Mouse (Mus musculus): Measurements from ENCODE around the gene Mboat2. TPM values are rescaled to one million over a fixed set of nuclear protein-coding genes. Genes with fewer than 3 reads are reported as not detected.

Gene Mboat2
- polyA plus RNA-seq, 1 experiment, result 9.7 TPM

DNA sequence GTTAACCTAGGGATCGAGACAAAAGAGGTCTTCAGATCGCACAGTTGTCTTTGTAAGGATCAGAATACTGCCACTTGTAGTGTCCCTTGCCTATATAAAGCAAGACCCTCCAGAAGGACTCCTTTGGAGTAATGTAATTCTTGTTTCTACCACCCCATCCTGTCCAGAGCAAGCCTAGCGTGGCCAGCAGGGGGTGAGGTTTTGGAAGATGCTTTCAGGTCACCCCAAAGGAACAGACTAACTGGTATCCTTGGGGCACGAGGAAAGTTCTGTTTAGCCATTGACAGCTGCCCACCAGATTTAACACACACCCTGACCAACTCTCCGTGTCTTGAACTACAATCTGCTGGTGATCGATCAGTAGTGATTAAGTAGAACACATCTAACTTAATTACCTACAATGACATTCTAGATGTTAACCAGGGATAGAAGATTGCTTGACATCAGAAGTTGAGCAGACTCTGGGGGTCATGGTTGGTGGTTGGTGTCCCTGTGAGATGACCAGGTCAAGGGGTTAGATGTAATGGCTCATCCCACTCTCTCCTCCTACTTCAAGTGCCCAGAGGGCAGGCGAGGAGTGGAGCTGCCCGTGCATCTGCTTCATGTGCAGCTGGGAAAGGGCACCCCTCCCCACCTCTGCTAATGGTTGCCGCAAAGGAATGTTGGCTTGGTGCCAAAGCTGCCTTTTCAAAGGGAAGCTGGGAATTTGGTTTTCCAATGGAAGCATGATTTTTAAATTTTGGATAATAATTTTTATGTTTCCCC is 10.6 kb downstream of the Mboat2 start:
- peaks cover 3% of the 10 kb centered on the region; the same call in 1 of the 2 replicates for H3K4me1 ChIP-seq (ENCODE audit: control insufficient read depth, insufficient read depth, low read length)
- no peak for TF ChIP-seq POLR2A (IDR thresholded peaks at IDR 0.05; ENCODE audit: control insufficient read depth, low read depth, low read length)
- TF ChIP-seq CTCF (IDR thresholded peaks at IDR 0.05; ENCODE audit: control insufficient read depth, insufficient read depth, insufficient replicate concordance, low read depth, low read length), result no peak
- no peak overlapping the region for H3K4me3 ChIP-seq (ENCODE audit: control insufficient read depth, low read depth, low read length)
- H3K27ac ChIP-seq (ENCODE audit: control insufficient read depth, insufficient read depth, low read depth, low read length), result no peak overlapping the region
- H3K27me3 ChIP-seq (ENCODE audit: control insufficient read depth, insufficient read depth, low read length), result no peaks in the 10 kb centered on the region
- H3K36me3 ChIP-seq (ENCODE audit: control insufficient read depth, insufficient read depth, low read length), result no peaks in the 10 kb centered on the region

DNA sequence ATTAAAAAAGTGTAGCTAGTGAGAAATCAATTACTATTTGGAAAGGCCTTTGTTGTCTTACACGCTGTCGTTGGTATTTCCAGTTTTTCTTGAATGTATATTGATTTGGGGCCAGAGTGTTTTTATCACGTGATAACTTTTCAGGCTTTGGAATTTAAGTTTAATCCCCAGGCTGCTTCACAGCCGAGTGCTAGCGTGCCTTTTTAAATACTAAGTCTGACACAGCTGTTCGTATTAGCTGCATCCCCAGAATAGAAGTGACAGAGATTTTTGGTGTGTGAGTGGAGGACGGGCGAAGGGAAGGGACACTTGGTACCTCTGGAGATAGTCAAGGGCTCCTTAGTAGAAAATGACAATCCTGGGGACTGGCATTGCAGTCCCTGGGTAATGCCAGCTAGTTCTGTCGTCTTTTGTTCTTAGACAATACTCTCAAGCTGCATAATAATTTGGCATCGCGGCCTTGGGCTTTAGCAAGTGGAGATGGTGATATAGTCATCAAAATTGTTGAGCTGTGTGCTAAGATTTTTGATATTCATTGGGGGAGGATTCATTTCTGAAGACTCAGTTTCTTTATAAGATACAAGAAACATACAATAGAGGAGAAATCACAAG is 11.7 kb downstream of the Mboat2 start:
- H3K27ac ChIP-seq (ENCODE audit: control insufficient read depth, insufficient read depth, low read depth, low read length), result no peak overlapping the region
- no peak overlapping the region for H3K4me3 ChIP-seq (ENCODE audit: control insufficient read depth, low read depth, low read length)
- TF ChIP-seq CTCF (IDR thresholded peaks at IDR 0.05; ENCODE audit: control insufficient read depth, insufficient read depth, insufficient replicate concordance, low read depth, low read length) (no peak), POLR2A (IDR thresholded peaks at IDR 0.05; ENCODE audit: control insufficient read depth, low read depth, low read length) (no peak)
- H3K4me1 ChIP-seq (ENCODE audit: control insufficient read depth, insufficient read depth, low read length), result peaks cover 3% of the 10 kb centered on the region; the same call in 1 of the 2 replicates
- H3K36me3 ChIP-seq (ENCODE audit: control insufficient read depth, insufficient read depth, low read length), result no peaks in the 10 kb centered on the region
- H3K27me3 ChIP-seq (ENCODE audit: control insufficient read depth, insufficient read depth, low read length), result no peaks in the 10 kb centered on the region

DNA sequence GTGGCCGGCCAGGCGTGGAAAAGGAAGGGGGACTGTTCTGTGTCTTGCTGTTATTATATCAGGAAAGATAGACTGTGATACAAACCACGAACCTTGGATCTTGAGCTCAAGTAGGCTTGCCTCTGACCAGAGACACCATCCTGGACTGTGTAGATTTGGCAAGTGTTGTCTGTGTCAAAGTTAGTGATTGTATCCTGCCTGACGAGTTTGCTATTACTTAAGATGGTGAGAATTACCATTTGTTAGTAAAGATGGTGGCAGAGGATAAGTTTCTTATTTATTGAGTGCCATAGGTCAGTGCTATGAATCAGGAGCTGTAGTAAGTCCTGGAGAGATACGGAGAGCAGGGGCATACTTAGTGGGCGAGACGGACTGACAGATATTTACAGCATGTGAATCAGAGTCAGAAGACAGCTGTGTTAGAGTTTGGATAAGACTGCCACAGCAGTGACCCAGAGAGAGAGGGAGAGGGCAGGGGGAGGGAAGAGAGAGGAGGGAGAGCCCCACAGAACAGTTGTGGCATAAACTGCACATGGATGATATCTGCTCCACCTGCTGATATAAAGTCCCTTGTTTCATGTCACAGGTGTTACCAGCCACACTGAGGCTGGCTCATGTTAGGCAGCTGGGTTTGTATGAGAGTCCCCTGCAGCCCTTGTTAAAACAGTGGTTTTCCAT is 12.9 kb downstream of the Mboat2 start:
- Histone ChIP-seq H3K4me1 (ENCODE audit: control insufficient read depth, insufficient read depth, low read length) (no peaks in the 10 kb centered on the region; the same call in 1 of the 2 replicates), H3K36me3 (ENCODE audit: control insufficient read depth, insufficient read depth, low read length) (no peaks in the 10 kb centered on the region), H3K27ac (ENCODE audit: control insufficient read depth, insufficient read depth, low read depth, low read length) (no peak overlapping the region), H3K4me3 (ENCODE audit: control insufficient read depth, low read depth, low read length) (no peak overlapping the region), H3K27me3 (ENCODE audit: control insufficient read depth, insufficient read depth, low read length) (no peaks in the 10 kb centered on the region)
- TF ChIP-seq POLR2A (IDR thresholded peaks at IDR 0.05; ENCODE audit: control insufficient read depth, low read depth, low read length) (no peak), CTCF (IDR thresholded peaks at IDR 0.05; ENCODE audit: control insufficient read depth, insufficient read depth, insufficient replicate concordance, low read depth, low read length) (no peak)

DNA sequence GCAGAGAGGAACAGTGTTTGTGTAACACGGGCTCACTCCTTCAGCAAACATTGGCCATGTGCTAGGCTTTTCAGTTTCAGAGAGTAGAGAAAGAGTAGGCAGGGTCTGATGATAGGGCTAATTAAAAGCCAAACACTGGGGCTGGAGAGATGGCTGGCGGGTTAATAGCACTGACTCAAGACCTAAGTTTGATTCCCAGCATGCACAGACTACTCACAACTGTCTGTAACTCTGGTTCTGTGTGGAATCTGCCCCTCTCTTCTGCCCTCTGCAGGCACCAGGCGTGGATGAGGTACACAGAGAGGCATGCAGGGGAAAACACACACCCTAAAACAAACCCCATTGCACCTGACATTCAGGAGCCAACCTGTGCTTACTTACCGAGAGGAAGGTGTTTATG is 14.7 kb downstream of the Mboat2 start:
- Histone ChIP-seq H3K4me1 (ENCODE audit: control insufficient read depth, insufficient read depth, low read length) (no peaks in the 10 kb centered on the region; the same call in 1 of the 2 replicates), H3K27me3 (ENCODE audit: control insufficient read depth, insufficient read depth, low read length) (no peaks in the 10 kb centered on the region), H3K36me3 (ENCODE audit: control insufficient read depth, insufficient read depth, low read length) (no peaks in the 10 kb centered on the region), H3K4me3 (ENCODE audit: control insufficient read depth, low read depth, low read length) (no peak overlapping the region), H3K27ac (ENCODE audit: control insufficient read depth, insufficient read depth, low read depth, low read length) (no peak overlapping the region)
- no peak for TF ChIP-seq POLR2A (IDR thresholded peaks at IDR 0.05; ENCODE audit: control insufficient read depth, low read depth, low read length)
- TF ChIP-seq CTCF (IDR thresholded peaks at IDR 0.05; ENCODE audit: control insufficient read depth, insufficient read depth, insufficient replicate concordance, low read depth, low read length), result no peak

DNA sequence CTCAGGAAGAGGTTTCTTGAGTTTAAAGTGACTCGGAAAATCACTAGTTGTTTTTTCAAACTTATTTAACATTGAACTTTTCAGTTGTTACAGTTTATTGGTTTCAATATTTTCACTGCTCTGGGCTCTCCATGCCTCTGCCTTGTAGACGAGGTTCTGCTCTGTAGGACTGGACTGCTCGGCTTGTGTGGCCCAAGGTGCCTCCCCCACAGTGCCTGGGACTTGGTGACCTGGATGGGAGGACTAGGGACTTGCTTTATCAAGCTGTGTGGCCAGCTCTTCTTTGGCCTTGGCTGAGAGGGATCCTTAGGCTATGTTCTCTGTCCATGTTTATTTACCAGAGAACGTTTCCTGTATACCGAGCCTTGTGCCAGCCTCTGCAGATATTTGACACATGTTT is 17.4 kb downstream of the Mboat2 start:
- H3K4me3 ChIP-seq (ENCODE audit: control insufficient read depth, low read depth, low read length), result no peak overlapping the region
- H3K36me3 ChIP-seq (ENCODE audit: control insufficient read depth, insufficient read depth, low read length), result no peaks in the 10 kb centered on the region
- no peak overlapping the region for H3K27ac ChIP-seq (ENCODE audit: control insufficient read depth, insufficient read depth, low read depth, low read length)
- no peaks in the 10 kb centered on the region for H3K27me3 ChIP-seq (ENCODE audit: control insufficient read depth, insufficient read depth, low read length)
- no peaks in the 10 kb centered on the region for H3K4me1 ChIP-seq (ENCODE audit: control insufficient read depth, insufficient read depth, low read length)
- no peak for TF ChIP-seq CTCF (IDR thresholded peaks at IDR 0.05; ENCODE audit: control insufficient read depth, insufficient read depth, insufficient replicate concordance, low read depth, low read length)

DNA sequence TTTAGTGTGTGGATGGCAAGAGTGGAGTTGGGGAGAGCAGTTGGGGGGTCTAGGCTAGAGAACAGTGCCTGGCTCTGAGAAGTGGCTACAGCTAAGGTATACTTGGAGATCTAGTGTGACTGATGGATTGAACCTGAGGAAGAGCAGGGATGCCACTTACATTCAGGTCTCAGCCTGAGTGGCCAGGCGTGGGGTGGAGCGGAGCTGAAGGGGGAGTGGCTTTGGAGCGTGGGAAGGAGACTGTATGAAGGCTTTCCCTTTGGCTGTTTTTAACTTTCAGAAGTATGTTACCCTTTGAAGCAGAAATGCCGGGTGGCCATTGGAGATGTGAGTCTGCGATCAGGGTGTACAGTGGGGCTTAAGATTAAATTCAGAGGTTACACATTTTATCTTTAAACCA is 26.7 kb downstream of the Mboat2 start:
- no peak overlapping the region for H3K4me3 ChIP-seq (ENCODE audit: control insufficient read depth, low read depth, low read length)
- peaks cover 2% of the 10 kb centered on the region; the same call in 1 of the 2 replicates for H3K4me1 ChIP-seq (ENCODE audit: control insufficient read depth, insufficient read depth, low read length)
- H3K27ac ChIP-seq (ENCODE audit: control insufficient read depth, insufficient read depth, low read depth, low read length), result no peak overlapping the region
- TF ChIP-seq POLR2A (IDR thresholded peaks at IDR 0.05; ENCODE audit: control insufficient read depth, low read depth, low read length), result no peak
- TF ChIP-seq CTCF (IDR thresholded peaks at IDR 0.05; ENCODE audit: control insufficient read depth, insufficient read depth, insufficient replicate concordance, low read depth, low read length), result no peak
- H3K27me3 ChIP-seq (ENCODE audit: control insufficient read depth, insufficient read depth, low read length), result no peaks in the 10 kb centered on the region
- no peaks in the 10 kb centered on the region for H3K36me3 ChIP-seq (ENCODE audit: control insufficient read depth, insufficient read depth, low read length)

DNA sequence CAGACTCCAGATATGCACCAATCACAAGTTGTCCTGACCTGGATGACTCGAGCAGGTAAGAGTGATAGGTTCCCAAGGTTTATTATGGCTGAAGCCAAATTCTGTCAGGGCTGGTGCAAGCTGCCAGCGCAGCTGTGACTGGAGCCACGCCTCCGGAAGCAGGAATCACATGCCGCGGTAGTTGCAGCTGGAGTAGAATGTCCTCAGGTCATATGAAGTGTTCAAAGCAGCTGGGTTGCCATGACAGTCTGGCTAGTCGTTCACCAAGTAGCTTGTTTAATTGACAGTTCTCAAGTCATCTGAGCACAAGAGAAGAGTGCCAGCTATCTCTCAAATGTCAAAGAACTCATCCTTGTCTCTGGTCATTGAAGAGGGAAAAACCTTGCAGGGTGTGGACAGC is 28.7 kb downstream of the Mboat2 start:
- Histone ChIP-seq H3K36me3 (ENCODE audit: control insufficient read depth, insufficient read depth, low read length) (no peaks in the 10 kb centered on the region), H3K27me3 (ENCODE audit: control insufficient read depth, insufficient read depth, low read length) (no peaks in the 10 kb centered on the region), H3K4me3 (ENCODE audit: control insufficient read depth, low read depth, low read length) (no peak overlapping the region), H3K27ac (ENCODE audit: control insufficient read depth, insufficient read depth, low read depth, low read length) (no peak overlapping the region; the same call in 1 of the 2 replicates), H3K4me1 (ENCODE audit: control insufficient read depth, insufficient read depth, low read length) (peaks cover 2% of the 10 kb centered on the region; the same call in 1 of the 2 replicates)
- TF ChIP-seq POLR2A (IDR thresholded peaks at IDR 0.05; ENCODE audit: control insufficient read depth, low read depth, low read length), result no peak
- no peak for TF ChIP-seq CTCF (IDR thresholded peaks at IDR 0.05; ENCODE audit: control insufficient read depth, insufficient read depth, insufficient replicate concordance, low read depth, low read length)
